Mouse (Mus musculus) lung, postnatal 0 days (tissue): ENCODE results near the gene Gm42742. TPM values are rescaled to one million over a fixed set of nuclear protein-coding genes. Genes with fewer than 3 reads are reported as not detected.
A peak's percentile ranks its signal among the peaks of the same experiment; 100 is the strongest.

ENCODE experiments used
- ATAC-seq: fragments of 200-750 bp; cut with Nextera tagmentation; 2 replicates; pipeline ENCODE4 v1.8.0; 2017; ENCODE audit warnings: moderate library complexity
- DNase-seq: peaks from one replicate; pipeline ENCODE4 v3.0.0-alpha.2; 2016; ENCODE audit warnings: low spot score
- H3K27ac ChIP-seq: fragments of 300-500 bp; sonication (generic); 2 replicates; pipeline ENCODE4 v1.5.1; 2014; ENCODE audit warnings: antibody characterized with exemption, mild to moderate bottlenecking, low read length, mixed read lengths
- H3K27me3 ChIP-seq: fragments of 300-500 bp; sonication (generic); replicated peaks from 2 replicates; pipeline ENCODE4 v1.6.1; 2014; ENCODE audit warnings: low read length, mixed read lengths; ENCODE audit not compliant: insufficient read depth
- H3K36me3 ChIP-seq: fragments of 300-500 bp; sonication (generic); 2 replicates; pipeline ENCODE4 v1.6.1; 2014; ENCODE audit warnings: low read length, mixed read lengths; ENCODE audit not compliant: insufficient read depth
- H3K4me1 ChIP-seq: fragments of 300-500 bp; sonication (generic); 2 replicates; pipeline ENCODE4 v1.6.1; 2014; ENCODE audit warnings: antibody characterized with exemption, low read depth, low read length, mixed read lengths; ENCODE audit not compliant: insufficient read depth
- H3K4me2 ChIP-seq: fragments of 300-500 bp; sonication (generic); replicated peaks from 2 replicates; pipeline ENCODE4 v1.6.1; 2014; ENCODE audit warnings: low read depth, mild to moderate bottlenecking, low read length, moderate library complexity, mixed read lengths
- H3K4me3 ChIP-seq: fragments of 300-500 bp; sonication (generic); 2 replicates; pipeline ENCODE4 v1.5.1; 2014; ENCODE audit warnings: low read depth, low read length
- H3K9ac ChIP-seq: fragments of 300-500 bp; sonication (generic); replicated peaks from 2 replicates; pipeline ENCODE4 v1.6.1; 2014; ENCODE audit warnings: low read depth, mild to moderate bottlenecking
- H3K9me3 ChIP-seq: fragments of 300-500 bp; sonication (generic); 2 replicates; pipeline ENCODE4 v1.6.1; 2016; ENCODE audit warnings: low read length, mixed read lengths
- CTCF ChIP-seq: IDR thresholded peaks from 2 replicates; pipeline ENCODE4 v1.5.1; 2016; ENCODE audit warnings: antibody characterized with exemption, mild to moderate bottlenecking
- EP300 ChIP-seq: IDR thresholded peaks from 2 replicates; pipeline ENCODE4 v1.6.1; 2016; ENCODE audit warnings: antibody characterized with exemption, mild to moderate bottlenecking, control low read depth
- WGBS: fragments of 180-500 bp; shearing (Covaris S2); extraction: QIAGEN DNeasy Blood & Tissue Kit; methylation state at CpG from one replicate; pipeline ENCODE4 v1.1.7; 2014; 5-methylcytosine and 5-hydroxymethylcytosine counted together
- polyA plus RNA-seq: library from polyadenylated mRNA; unstranded; fragments of >200 nt; fragmentation: Nextera tagmentation; extraction: Ambion mirVana; gene quantifications from 2 replicates; pipeline ENCODE4 v1.2.1, GENCODE M21; 2015

The Gm42742 gene
- polyA plus RNA-seq, 1 experiment from 2014 or later: 29.3 TPM

- H3K4me3 ChIP-seq: no peak overlapping the region
- WGBS: 97% methylated on average over 1 of the region's 1 CpGs
- no peak overlapping the region for H3K9ac ChIP-seq
- ATAC-seq (no peak), DNase-seq (no peak)
- H3K27ac ChIP-seq: no peak overlapping the region
- H3K4me1 ChIP-seq: no peaks in the 10 kb centered on the region
- no peaks in the 10 kb centered on the region for H3K9me3 ChIP-seq
- no peaks in the 10 kb centered on the region for H3K27me3 ChIP-seq
- peaks cover 4% of the 10 kb centered on the region; the same call in 1 of the 2 replicates for H3K36me3 ChIP-seq
- H3K4me2 ChIP-seq: no peak overlapping the region
- TF ChIP-seq EP300 (no peak), CTCF (no peak)
These were observed 9.3 kb upstream of the Gm42742 start for GRCm38 (mm10) chr7:127030172-127030571.

DNA sequence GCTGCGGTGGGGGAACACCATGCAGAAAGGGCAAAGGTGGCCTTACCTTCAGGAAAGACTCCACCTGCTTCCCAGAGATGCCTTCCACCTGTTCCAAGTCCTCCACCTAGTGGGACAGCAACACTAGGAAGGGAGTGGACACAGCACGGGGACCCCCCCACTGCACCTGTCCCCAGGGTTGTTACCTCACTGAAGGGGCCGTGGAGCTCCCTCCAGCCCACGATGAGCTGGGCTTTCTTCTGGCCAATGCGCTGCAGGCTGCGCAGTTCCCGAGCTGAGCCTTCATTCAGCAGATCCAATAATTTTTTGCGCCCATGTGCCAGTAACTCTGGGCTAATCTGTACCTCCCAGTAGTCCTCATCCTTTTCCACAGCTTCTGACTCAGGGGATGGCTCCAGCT, 7.0 kb upstream of the Gm42742 start:
- Histone ChIP-seq H3K4me1 (peaks cover 17% of the 10 kb centered on the region; the same call in 1 of the 2 replicates), H3K9me3 (no peaks in the 10 kb centered on the region), H3K27me3 (no peaks in the 10 kb centered on the region), H3K36me3 (peaks cover 2% of the 10 kb centered on the region; the same call in 1 of the 2 replicates), H3K9ac (peak overlapping the region; percentile 37), H3K4me2 (peak overlapping the region; percentile 67), H3K27ac (peak overlapping the region; percentile 96), H3K4me3 (peak overlapping the region; percentile 92)
- 51% methylated on average over 8 of the region's 8 CpGs for WGBS
- no peak for ATAC-seq
- peak; percentile 21 for DNase-seq
- TF ChIP-seq CTCF: peak; percentile 13; the same call in 1 of the 2 replicates
- no peak for TF ChIP-seq EP300

DNA sequence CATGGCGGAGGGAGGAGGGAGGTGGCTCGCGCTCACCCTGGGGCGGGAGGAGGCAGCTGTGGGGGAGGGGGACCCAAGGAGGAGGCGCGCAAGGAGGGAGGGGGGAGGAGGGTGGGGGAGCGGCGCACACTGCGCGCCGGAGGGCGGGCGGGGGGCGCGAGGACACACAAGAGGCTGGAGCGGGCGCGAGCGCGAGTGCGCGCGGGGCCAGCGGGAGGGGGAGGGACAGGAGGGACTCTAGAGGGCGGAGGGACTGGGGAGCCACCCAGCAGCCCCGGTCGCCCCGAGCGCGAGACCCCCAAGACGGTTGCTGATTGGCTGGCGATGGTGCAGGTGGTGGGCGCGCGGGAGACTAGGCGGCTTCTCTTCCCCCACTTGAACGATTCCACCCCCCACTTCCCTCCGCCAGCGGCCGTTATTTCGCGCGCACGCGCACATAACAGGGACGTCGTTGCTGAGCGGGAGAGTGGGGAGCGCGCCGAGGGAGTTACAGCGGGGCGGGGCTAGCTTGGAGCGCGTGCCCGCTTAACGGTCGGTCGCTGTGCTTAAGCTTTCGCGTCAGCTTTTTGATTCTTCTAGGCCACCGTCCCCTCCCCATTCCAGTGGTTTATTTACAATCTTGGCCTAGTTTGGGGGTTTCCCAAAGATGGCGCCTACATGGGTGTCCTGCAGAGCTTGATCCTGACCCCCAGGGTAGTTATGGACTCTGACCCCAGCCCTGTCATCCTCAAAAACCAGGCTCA, 6.3 kb upstream of the Gm42742 start, which contains the start of gene Maz:
Maz (minus strand) TSS at position 54 of the 743 bp plus-strand sequence.
- under 1% methylated on average over 25 of the region's 63 CpGs for WGBS
- ATAC-seq (peak; percentile 85), DNase-seq (peak; percentile 99)
- Histone ChIP-seq H3K9ac (peak within 1 kb of the TSS; percentile 79), H3K27me3 (no peaks in the 10 kb centered on the region), H3K4me1 (peaks cover 17% of the 10 kb centered on the region; the same call in 1 of the 2 replicates), H3K4me2 (peak within 1 kb of the TSS; percentile 94), H3K4me3 (peak within 1 kb of the TSS; percentile 92), H3K27ac (peak within 1 kb of the TSS; percentile 96), H3K36me3 (no peaks in the 10 kb centered on the region; the same call in 1 of the 2 replicates), H3K9me3 (no peaks in the 10 kb centered on the region)
- TF ChIP-seq CTCF (no peak), EP300 (peak; percentile 90)

DNA sequence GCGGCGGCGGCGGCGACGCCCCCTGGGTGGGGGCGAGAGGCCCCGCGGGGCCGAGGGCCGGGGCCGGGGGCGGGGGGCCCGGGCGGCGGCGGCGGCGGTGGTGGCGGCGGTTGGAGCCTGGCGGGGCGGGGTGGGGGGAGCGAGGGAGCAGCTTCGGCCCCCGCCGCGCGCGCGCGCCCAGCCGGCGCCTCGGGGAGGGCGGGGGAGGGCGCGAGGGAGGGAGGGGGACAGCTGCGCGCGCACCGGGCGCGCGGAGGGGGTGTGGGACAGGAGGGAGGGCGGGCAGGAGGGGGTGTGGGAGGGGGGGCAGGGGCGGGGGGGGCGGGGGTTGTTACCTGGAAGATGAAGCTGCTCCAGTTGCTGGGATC, 5.7 kb upstream of the Gm42742 start:
- no peak for DNase-seq
- ATAC-seq: peak; percentile 25
- H3K9ac ChIP-seq: peak overlapping the region; percentile 79
- H3K27me3 ChIP-seq: no peaks in the 10 kb centered on the region
- no peak for TF ChIP-seq CTCF
- TF ChIP-seq EP300: no peak
- peak overlapping the region; percentile 92 for H3K4me3 ChIP-seq
- peak overlapping the region; percentile 94 for H3K4me2 ChIP-seq
- H3K36me3 ChIP-seq: no peaks in the 10 kb centered on the region; the same call in 1 of the 2 replicates
- no CpG with 5 or more reads among the region's 48 CpGs for WGBS
- H3K27ac ChIP-seq: peak overlapping the region; percentile 96
- no peaks in the 10 kb centered on the region for H3K9me3 ChIP-seq
- peaks cover 17% of the 10 kb centered on the region; the same call in 1 of the 2 replicates for H3K4me1 ChIP-seq

GRCm38 (mm10) chr7:127026161-127026600, 5.3 kb upstream of the Gm42742 start:
- peak overlapping the region; percentile 96 for H3K27ac ChIP-seq
- peaks cover 22% of the 10 kb centered on the region; the same call in 1 of the 2 replicates for H3K4me1 ChIP-seq
- peak overlapping the region; percentile 92 for H3K4me3 ChIP-seq
- H3K4me2 ChIP-seq: peak overlapping the region; percentile 94
- H3K9me3 ChIP-seq: no peaks in the 10 kb centered on the region
- no peaks in the 10 kb centered on the region for H3K27me3 ChIP-seq
- H3K9ac ChIP-seq: peak overlapping the region; percentile 79
- 2% methylated on average over 11 of the region's 48 CpGs for WGBS
- ATAC-seq (peak; percentile 8), DNase-seq (peak; percentile 76)
- TF ChIP-seq CTCF: 0 out of 2 replicates have a peak, but pooled peaks have one; percentile 9
- TF ChIP-seq EP300: no peak
- no peaks in the 10 kb centered on the region; the same call in 1 of the 2 replicates for H3K36me3 ChIP-seq

GRCm38 (mm10) chr7:127025556-127026160, 4.8 kb upstream of the Gm42742 start:
- WGBS: 0% methylated on average over 35 of the region's 65 CpGs
- peak overlapping the region; percentile 92 for H3K4me3 ChIP-seq
- DNase-seq: peak; percentile 51
- H3K27ac ChIP-seq: peak overlapping the region; percentile 96
- H3K27me3 ChIP-seq: no peaks in the 10 kb centered on the region
- H3K9me3 ChIP-seq: no peaks in the 10 kb centered on the region
- TF ChIP-seq CTCF: no peak
- ATAC-seq: no peak
- peak overlapping the region; percentile 79 for H3K9ac ChIP-seq
- H3K4me2 ChIP-seq: peak overlapping the region; percentile 94
- H3K36me3 ChIP-seq: no peaks in the 10 kb centered on the region; the same call in 1 of the 2 replicates
- H3K4me1 ChIP-seq: peaks cover 22% of the 10 kb centered on the region; the same call in 1 of the 2 replicates
